Mouse (Mus musculus) embryonic facial prominence, embryonic 14.5 days (tissue): ENCODE results near the gene Rfx4. TPM values are rescaled to one million over a fixed set of nuclear protein-coding genes. Genes with fewer than 3 reads are reported as not detected.

Source experiments
- ATAC-seq: fragments of 200-750 bp; cut with Nextera tagmentation; 2 replicates; pipeline ENCODE4 v1.8.0; 2017; ENCODE audit warnings: low read depth, moderate number of reproducible peaks, moderate TSS enrichment
- DNase-seq: peaks from one replicate; pipeline ENCODE4 v3.0.0-alpha.2; 2015; ENCODE audit warnings: low spot score
- H3K27ac ChIP-seq: fragments of 300-500 bp; sonication (generic); replicated peaks from 2 replicates; pipeline ENCODE4 v1.5.1; 2014; ENCODE audit warnings: low read depth, mild to moderate bottlenecking, low read length, moderate library complexity
- H3K27me3 ChIP-seq: fragments of 300-500 bp; sonication (generic); replicated peaks from 2 replicates; pipeline ENCODE4 v1.6.1; 2014; ENCODE audit warnings: low read length; ENCODE audit not compliant: control insufficient read depth, insufficient read depth
- H3K36me3 ChIP-seq: fragments of 300-500 bp; sonication (generic); 2 replicates; pipeline ENCODE4 v1.6.1; 2014; ENCODE audit warnings: low read length, mixed read lengths; ENCODE audit not compliant: control insufficient read depth, insufficient read depth
- H3K4me1 ChIP-seq: fragments of 300-500 bp; sonication (generic); 2 replicates; pipeline ENCODE4 v1.6.1; 2014; ENCODE audit warnings: antibody characterized with exemption, low read length; ENCODE audit not compliant: control insufficient read depth, insufficient read depth
- H3K4me2 ChIP-seq: fragments of 300-500 bp; sonication (generic); 2 replicates; pipeline ENCODE4 v1.6.1; 2014; ENCODE audit warnings: low read depth, mild to moderate bottlenecking, low read length, moderate library complexity, mixed read lengths
- H3K4me3 ChIP-seq: fragments of 300-500 bp; sonication (generic); 2 replicates; pipeline ENCODE4 v1.5.1; 2014; ENCODE audit warnings: low read depth, mild to moderate bottlenecking, low read length
- H3K9ac ChIP-seq: fragments of 300-500 bp; sonication (generic); 2 replicates; pipeline ENCODE4 v1.6.1; 2014; ENCODE audit warnings: low read depth, mild to moderate bottlenecking, low read length, moderate library complexity, mixed read lengths
- H3K9me3 ChIP-seq: fragments of 300-500 bp; sonication (generic); 2 replicates; pipeline ENCODE4 v1.6.1; 2016; ENCODE audit warnings: low read length; ENCODE audit not compliant: control insufficient read depth
- WGBS: fragments of 180-500 bp; shearing (Covaris S2); extraction: QIAGEN DNeasy Blood & Tissue Kit; methylation state at CpG from one replicate; pipeline ENCODE4 v1.1.7; 2014; 5-methylcytosine and 5-hydroxymethylcytosine counted together
- polyA plus RNA-seq: library from polyadenylated mRNA; unstranded; fragments of >200 nt; fragmentation: Nextera tagmentation; extraction: Ambion mirVana; gene quantifications from 2 replicates; pipeline ENCODE4 v1.2.1, GENCODE M21; 2014

The Rfx4 gene
- polyA plus RNA-seq, 1 experiment from 2014 or later = 0.15 TPM

DNA sequence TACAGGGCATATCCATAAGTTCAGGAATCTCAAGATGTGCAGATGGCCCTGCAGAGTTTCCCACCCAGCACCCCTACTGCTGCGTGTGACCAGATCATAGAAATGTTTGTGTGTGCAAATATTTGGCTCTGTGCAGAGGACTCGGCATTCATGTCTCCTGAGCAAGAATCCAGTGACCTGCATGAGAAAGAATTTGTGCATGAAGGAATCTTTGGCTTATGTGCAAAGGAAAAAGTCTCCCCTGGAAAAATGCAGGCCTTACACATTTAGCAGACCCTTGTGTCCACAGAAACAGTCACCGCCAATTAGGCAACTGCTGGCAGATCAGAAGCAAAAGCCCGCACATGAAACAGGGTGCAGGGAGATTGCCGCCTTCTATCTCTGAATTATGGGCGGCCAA, 22.4 kb upstream of the Rfx4 start:
- 48% methylated on average over 6 of the region's 6 CpGs for WGBS
- ATAC-seq (no peak; the same call in 1 of the 2 replicates), DNase-seq (peak; percentile 39)
- Histone ChIP-seq H3K27me3 (no peaks in the 10 kb centered on the region), H3K4me2 (no peak overlapping the region), H3K9me3 (no peaks in the 10 kb centered on the region), H3K4me1 (no peaks in the 10 kb centered on the region), H3K27ac (no peak overlapping the region), H3K9ac (no peak overlapping the region), H3K4me3 (no peak overlapping the region), H3K36me3 (no peaks in the 10 kb centered on the region)

DNA sequence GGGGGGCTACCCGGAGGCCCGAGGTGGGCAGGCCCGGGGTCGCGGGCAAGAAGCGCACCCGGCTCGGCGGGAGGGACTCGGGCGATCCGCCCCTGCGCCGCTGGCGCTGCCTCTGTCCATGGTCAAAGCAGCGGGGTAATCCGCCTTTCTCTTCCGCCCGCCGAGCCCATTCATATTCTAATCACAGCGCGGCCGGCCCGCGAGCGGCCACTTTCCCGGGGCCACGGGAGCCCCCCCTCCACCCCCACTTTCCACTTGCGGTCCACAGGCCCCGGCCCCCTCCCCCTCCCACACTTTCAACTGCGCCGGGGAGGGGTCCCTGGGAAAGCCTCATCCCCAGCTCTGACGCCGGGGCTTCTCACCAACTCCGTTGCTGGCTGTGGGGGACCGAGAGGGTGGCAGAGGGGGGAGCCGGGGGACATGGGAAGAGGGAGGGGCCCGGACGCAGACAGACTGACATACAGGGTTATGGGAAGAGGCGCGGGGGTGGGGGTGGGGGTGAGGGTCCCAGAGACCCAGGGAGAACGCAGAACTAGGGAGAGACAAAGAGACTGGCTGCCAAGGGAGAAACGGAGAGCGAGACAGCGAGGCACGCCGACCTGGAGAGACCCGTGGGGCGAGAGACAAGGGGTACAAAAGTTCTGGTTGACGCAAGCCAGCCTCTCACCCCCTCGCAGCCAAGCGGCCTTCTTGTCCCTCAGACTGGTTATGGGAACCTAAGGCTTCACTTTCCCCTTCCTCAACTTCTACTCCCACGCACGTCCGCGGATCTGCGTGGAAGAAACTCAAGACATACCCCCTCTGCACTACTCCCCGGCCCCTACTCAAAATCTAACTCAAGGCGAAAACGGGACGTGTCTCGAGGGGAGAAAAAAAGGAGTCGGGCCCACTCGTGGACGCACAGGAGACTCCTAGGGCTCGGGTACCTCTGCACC, 744 bp upstream of the Rfx4 start:
- Histone ChIP-seq H3K27me3 (peaks cover 89% of the 10 kb centered on the region), H3K9ac (no peak overlapping the region), H3K27ac (no peak overlapping the region), H3K4me3 (peak overlapping the region; percentile 35), H3K4me2 (peak overlapping the region; percentile 55), H3K36me3 (no peaks in the 10 kb centered on the region), H3K9me3 (no peaks in the 10 kb centered on the region), H3K4me1 (peaks cover 15% of the 10 kb centered on the region)
- DNase-seq (peak; percentile 56), ATAC-seq (peak; percentile 24; the same call in 1 of the 2 replicates)
- WGBS = 2% methylated on average over 43 of the region's 66 CpGs

DNA sequence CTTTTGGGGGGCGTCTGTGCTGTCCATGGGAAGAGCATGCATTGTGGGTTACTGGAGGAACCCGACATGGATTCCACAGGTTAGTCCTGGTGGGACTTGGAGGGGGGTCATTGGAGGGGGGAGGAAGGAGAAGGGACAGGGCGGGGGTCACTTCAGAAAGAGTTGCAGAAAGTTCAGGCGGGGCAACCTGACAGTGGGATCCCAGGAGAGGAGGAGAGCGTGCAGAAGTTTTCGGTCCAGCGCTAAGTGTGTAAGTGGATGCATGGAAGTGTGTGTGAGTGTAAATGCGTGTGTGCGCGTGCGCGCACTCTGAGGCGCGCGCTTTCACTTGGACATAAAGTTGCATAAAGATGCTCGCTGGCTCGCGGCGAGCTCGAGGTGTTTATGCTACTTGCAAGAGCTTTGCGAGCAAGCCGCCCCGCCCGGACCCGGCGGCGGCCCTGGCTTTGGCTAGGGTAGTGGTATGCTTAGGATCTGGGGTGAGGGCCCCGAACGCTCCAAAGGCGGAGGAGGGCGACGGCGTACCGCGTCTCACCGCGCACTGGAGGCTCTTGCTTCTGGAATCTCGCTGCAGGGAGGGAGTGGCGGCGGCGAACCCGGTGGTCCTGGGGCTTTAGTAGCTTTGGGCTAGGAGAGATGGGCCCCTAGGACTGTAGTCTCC, 703 bp downstream of the Rfx4 start:
- DNase-seq (peak; percentile 70), ATAC-seq (no peak)
- Histone ChIP-seq H3K9me3 (no peaks in the 10 kb centered on the region), H3K27me3 (peaks cover 97% of the 10 kb centered on the region), H3K4me1 (peaks cover 17% of the 10 kb centered on the region), H3K4me2 (peak overlapping the region; percentile 55), H3K9ac (no peak overlapping the region), H3K36me3 (no peaks in the 10 kb centered on the region), H3K4me3 (peak overlapping the region; percentile 35), H3K27ac (no peak overlapping the region)
- WGBS = under 1% methylated on average over 38 of the region's 42 CpGs

DNA sequence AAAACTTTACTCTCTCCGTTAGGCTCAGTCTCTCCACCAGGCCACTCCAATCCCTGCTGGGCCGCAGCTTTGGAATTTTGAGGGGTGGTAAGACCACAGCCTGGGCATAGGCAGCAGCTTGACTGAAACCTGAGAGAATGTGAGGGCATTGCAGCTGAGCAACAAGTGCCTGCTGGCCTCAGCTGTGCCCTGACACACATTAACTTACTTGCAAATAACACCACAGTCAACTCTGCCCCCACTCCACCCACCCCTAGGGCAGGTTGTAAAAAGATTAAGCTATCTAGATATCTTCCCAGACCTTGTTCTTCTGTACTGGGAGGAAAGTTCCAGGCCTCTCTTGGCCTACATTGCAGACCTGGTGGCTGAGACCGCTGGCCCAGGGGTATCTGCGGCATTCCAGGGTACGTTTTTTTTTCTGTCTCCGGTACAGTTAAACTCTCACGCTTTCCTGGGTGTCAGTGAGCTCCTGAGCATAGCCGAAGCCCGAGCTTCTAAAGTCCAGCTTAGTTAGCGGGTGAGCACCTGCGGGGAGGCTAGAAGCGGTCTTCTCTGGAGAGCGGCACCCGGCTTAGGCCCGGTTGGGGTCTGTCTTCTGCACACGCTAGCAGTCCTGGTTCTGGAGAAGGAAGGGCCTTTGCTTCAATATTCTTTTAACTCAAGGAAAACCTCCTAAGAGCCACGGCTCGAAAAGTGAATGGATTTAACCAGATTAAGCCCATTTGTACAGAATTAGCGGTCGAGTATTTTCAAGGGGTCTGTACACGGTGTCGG, 1.8 kb downstream of the Rfx4 start:
- Histone ChIP-seq H3K27me3 (peaks cover 96% of the 10 kb centered on the region), H3K4me3 (no peak overlapping the region), H3K4me2 (no peak overlapping the region), H3K36me3 (no peaks in the 10 kb centered on the region), H3K9ac (no peak overlapping the region), H3K9me3 (no peaks in the 10 kb centered on the region), H3K4me1 (peaks cover 17% of the 10 kb centered on the region), H3K27ac (no peak overlapping the region)
- ATAC-seq (no peak), DNase-seq (no peak)
- 10% methylated on average over 22 of the region's 22 CpGs for WGBS

DNA sequence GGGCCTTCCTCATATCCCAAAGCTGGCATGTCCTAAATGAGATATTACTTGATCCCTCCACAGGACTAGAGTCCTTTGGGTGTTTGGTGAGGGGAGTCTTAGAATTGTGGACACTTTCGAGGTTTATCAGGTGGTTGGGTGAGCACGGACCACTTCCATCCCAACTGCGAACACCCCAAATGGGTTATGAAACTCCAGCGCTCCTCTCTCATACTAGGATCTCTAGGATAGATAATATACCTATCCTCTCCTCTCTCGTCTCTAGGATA, 2.3 kb downstream of the Rfx4 start:
- no peak for DNase-seq
- Histone ChIP-seq H3K4me1 (peaks cover 17% of the 10 kb centered on the region), H3K27me3 (peaks cover 96% of the 10 kb centered on the region), H3K9ac (no peak overlapping the region), H3K9me3 (no peaks in the 10 kb centered on the region), H3K4me2 (no peak overlapping the region), H3K36me3 (no peaks in the 10 kb centered on the region), H3K27ac (no peak overlapping the region), H3K4me3 (no peak overlapping the region)
- WGBS = 12% methylated on average over 5 of the region's 5 CpGs
- no peak for ATAC-seq

DNA sequence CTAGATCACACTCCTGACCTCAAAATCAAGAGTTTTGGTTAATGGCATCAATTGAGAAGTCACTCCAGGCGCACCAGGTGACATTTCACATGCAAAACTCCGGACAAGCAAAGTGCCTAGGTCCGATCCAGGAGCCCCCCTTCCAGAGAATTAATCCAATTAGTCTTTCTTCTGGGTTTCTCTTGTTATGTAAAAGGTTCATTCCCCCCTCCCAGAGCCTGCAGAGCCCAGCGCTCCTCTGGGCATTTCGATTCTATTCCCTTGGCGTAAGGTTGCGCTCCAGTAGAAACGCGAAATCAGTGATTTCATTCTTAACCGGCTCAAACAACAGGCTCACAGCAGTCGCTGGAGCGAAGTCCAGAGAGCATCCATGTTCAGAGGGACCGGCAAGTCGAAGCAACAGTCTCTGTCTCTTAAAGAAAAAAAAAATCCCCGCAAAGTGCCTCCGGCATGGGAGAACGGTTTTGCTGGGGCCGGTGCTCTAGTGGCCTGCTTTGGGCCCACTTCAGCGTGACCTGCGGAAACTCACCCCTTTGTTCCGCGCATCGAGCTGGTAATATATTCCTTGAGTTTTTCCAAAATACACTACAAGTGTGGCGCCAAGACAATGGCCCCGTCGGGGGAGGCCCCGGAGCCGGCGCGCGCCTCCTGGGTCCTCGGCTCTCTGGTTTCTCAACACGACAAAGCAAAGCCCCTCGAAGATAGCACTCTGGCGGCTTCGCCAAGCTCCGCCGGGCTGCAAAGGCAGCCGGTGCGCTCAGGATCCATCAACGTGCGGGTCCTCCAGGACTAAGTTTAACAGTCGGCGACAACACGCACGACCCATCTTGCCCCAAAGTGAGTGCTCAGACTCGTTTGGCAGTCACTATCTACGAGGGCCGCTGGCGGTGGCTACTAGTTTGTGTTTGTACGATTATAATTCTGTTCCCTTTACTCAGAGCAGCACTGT, 2.9 kb downstream of the Rfx4 start:
- H3K9me3 ChIP-seq = no peaks in the 10 kb centered on the region
- peak overlapping the region; percentile 62 for H3K4me2 ChIP-seq
- H3K4me3 ChIP-seq = peak overlapping the region; percentile 40
- ATAC-seq = no peak
- 2% methylated on average over 46 of the region's 51 CpGs for WGBS
- peaks cover 93% of the 10 kb centered on the region for H3K27me3 ChIP-seq
- no peaks in the 10 kb centered on the region for H3K36me3 ChIP-seq
- no peak overlapping the region for H3K27ac ChIP-seq
- DNase-seq = no peak
- H3K4me1 ChIP-seq = peaks cover 17% of the 10 kb centered on the region
- H3K9ac ChIP-seq = no peak overlapping the region

DNA sequence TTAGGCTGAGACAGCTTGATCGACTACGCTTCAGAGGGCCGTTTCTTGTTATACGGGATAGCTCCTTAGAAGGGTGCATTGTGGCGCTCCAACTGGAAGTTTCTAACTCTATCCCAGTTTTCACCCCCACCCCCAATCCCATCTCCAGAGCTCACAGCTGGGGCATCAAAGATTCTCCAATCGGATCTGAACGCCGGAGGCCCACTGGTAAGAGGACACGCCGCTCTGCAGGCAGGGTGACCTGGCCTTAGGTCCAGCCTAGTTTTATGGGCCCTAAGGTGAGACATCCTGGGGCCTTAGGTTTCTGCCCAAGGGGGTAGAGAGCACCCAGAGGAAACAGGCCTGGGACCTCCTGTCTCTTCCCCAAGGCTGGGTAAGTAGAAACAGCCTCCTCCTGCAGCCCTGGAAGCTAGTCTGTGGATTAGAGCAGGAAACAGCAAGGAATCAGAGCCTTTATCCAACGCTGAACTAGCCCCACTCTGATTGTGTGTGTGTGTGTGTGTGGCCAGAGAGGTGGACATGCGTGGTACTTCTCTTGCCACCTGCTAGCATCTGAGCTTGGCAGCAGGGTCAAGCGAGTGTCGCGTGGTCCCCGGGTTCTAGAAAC, 3.8 kb downstream of the Rfx4 start:
- DNase-seq (no peak), ATAC-seq (0 out of 2 replicates have a peak, but pooled peaks have one; percentile 2)
- 4% methylated on average over 16 of the region's 16 CpGs for WGBS

More for the DNA sequence above, 3.8 kb downstream of the Rfx4 start:
- peaks cover 17% of the 10 kb centered on the region for H3K4me1 ChIP-seq
- H3K27me3 ChIP-seq = peaks cover 85% of the 10 kb centered on the region
- H3K4me3 ChIP-seq = peak overlapping the region; percentile 40
- no peaks in the 10 kb centered on the region for H3K36me3 ChIP-seq
- 0 out of 2 replicates have a peak overlapping the region, but pooled peaks have one; percentile 46 for H3K9ac ChIP-seq
- H3K9me3 ChIP-seq = no peaks in the 10 kb centered on the region
- H3K27ac ChIP-seq = no peak overlapping the region
- peak overlapping the region; percentile 62 for H3K4me2 ChIP-seq
